Mouse (Mus musculus) kidney, adult 2 months (tissue): ENCODE data around the gene Gnat2.

Experiments
- CTCF ChIP-seq: fragments of 200-500 bp; conservative IDR thresholded peaks from 2 replicates; pipeline ENCODE4 v1.5.1; 2011; ENCODE audit warnings: low read depth, mild to moderate bottlenecking, control low read depth, low read length, moderate library complexity, mixed read lengths; ENCODE audit not compliant: insufficient read depth, insufficient read length
- POLR2A ChIP-seq: fragments of 200-500 bp; IDR thresholded peaks from one replicate; pipeline ENCODE4 v1.6.1; 2011; ENCODE audit warnings: low read depth, low read length, control low read depth

DNA sequence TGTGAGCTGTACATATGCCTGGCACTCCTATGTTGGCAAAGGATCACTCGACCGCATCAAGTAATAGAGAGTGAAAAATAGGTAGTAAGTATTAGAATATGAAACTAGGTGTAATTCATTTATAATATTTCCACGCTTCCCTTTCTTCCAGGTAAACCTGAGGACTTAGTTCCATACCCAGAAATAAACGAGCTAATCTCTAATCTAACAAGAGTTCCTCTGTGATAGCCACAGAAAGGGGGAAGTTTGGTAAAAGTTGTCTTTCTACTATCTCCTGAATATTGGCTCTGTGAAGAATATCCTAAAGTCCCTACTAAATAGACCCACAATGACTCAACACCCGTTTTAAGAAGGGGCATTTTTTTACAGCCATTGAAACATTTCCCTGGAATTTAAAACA is 54.1 kb downstream of the Gnat2 start:
- no peak for TF ChIP-seq CTCF
- no peak for TF ChIP-seq POLR2A
